Mouse (Mus musculus): ENCODE data around the gene Atn1. TPM values are rescaled to one million over a fixed set of nuclear protein-coding genes. Genes with fewer than 3 reads are reported as not detected.

Gene Atn1
- polyA plus RNA-seq, 1 experiment from 2014 or later, result 13.0 TPM

- Histone ChIP-seq H3K27me3 (ENCODE audit: insufficient read depth, poor library complexity, severe bottlenecking) (peaks cover 30% of the 10 kb centered on the region), H3K4me3 (peak overlapping the region; percentile 87), H3K9me3 (no peaks in the 10 kb centered on the region), H3K27ac (peak overlapping the region; percentile 98), H3K36me3 (no peaks in the 10 kb centered on the region), H3K4me1 (replicated peaks) (peaks cover 45% of the 10 kb centered on the region)
- DNase-seq (ENCODE audit: low spot score), result peak; percentile 83
- WGBS, result 5% methylated on average over 5 of the region's 5 CpGs
Observed at GRCm38 (mm10) chr6:124759259-124759658, 2.9 kb upstream of the Atn1 start.

- peaks cover 26% of the 10 kb centered on the region for H3K27me3 ChIP-seq (ENCODE audit: insufficient read depth, poor library complexity, severe bottlenecking)
- peaks cover 49% of the 10 kb centered on the region for H3K4me1 ChIP-seq (replicated peaks)
- peak; percentile 11 for DNase-seq (ENCODE audit: low spot score)
- H3K4me3 ChIP-seq, result peak overlapping the region; percentile 87
- no peaks in the 10 kb centered on the region for H3K36me3 ChIP-seq
- H3K27ac ChIP-seq, result peak overlapping the region; percentile 98
- H3K9me3 ChIP-seq, result no peaks in the 10 kb centered on the region
- WGBS, result 70% methylated on average over 2 of the region's 2 CpGs
Observed at GRCm38 (mm10) chr6:124758849-124759232, 2.5 kb upstream of the Atn1 start.

- peak; percentile 70 for DNase-seq (ENCODE audit: low spot score)
- Histone ChIP-seq H3K36me3 (peaks cover 6% of the 10 kb centered on the region; the same call in 1 of the 2 replicates), H3K27ac (peak overlapping the region; percentile 98), H3K9me3 (no peaks in the 10 kb centered on the region), H3K4me1 (replicated peaks) (peaks cover 48% of the 10 kb centered on the region), H3K4me3 (peak overlapping the region; percentile 87), H3K27me3 (ENCODE audit: insufficient read depth, poor library complexity, severe bottlenecking) (peaks cover 19% of the 10 kb centered on the region)
- 20% methylated on average over 5 of the region's 5 CpGs for WGBS
Observed at GRCm38 (mm10) chr6:124757909-124758848, 1.9 kb upstream of the Atn1 start.

GRCm38 (mm10) chr6:124757351-124757880, 1.1 kb upstream of the Atn1 start:
- H3K27me3 ChIP-seq (ENCODE audit: insufficient read depth, poor library complexity, severe bottlenecking), result peaks cover 12% of the 10 kb centered on the region
- H3K4me1 ChIP-seq (replicated peaks), result peaks cover 48% of the 10 kb centered on the region
- peak overlapping the region; percentile 98 for H3K27ac ChIP-seq
- no peaks in the 10 kb centered on the region for H3K9me3 ChIP-seq
- WGBS, result 5% methylated on average over 5 of the region's 5 CpGs
- DNase-seq (ENCODE audit: low spot score), result peak; percentile 24
- H3K36me3 ChIP-seq, result peaks cover 10% of the 10 kb centered on the region; the same call in 1 of the 2 replicates
- H3K4me3 ChIP-seq, result peak overlapping the region; percentile 87

GRCm38 (mm10) chr6:124756652-124757350, 477 bp upstream of the Atn1 start:
- WGBS, result 1% methylated on average over 53 of the region's 54 CpGs
- Histone ChIP-seq H3K4me1 (replicated peaks) (peaks cover 48% of the 10 kb centered on the region), H3K9me3 (no peaks in the 10 kb centered on the region)

GRCm38 (mm10) chr6:124755306-124755705, 1.0 kb downstream of the Atn1 start:
- WGBS, result 5% methylated on average over 3 of the region's 3 CpGs
- no peaks in the 10 kb centered on the region for H3K9me3 ChIP-seq
- H3K27me3 ChIP-seq (ENCODE audit: insufficient read depth, poor library complexity, severe bottlenecking), result peaks cover 4% of the 10 kb centered on the region; the same call in 1 of the 2 replicates
- peak overlapping the region; percentile 98 for H3K27ac ChIP-seq
- H3K36me3 ChIP-seq, result peaks cover 25% of the 10 kb centered on the region
- DNase-seq (ENCODE audit: low spot score), result no peak
- peak overlapping the region; percentile 87 for H3K4me3 ChIP-seq
- peaks cover 48% of the 10 kb centered on the region for H3K4me1 ChIP-seq (replicated peaks)

More at GRCm38 (mm10) chr6:124756652-124757350, 477 bp upstream of the Atn1 start:
- peak overlapping the region; percentile 98 for H3K27ac ChIP-seq
- peaks cover 10% of the 10 kb centered on the region; the same call in 1 of the 2 replicates for H3K27me3 ChIP-seq (ENCODE audit: insufficient read depth, poor library complexity, severe bottlenecking)
- peak overlapping the region; percentile 87 for H3K4me3 ChIP-seq
- DNase-seq (ENCODE audit: low spot score), result peak; percentile 84
- peaks cover 15% of the 10 kb centered on the region; the same call in 1 of the 2 replicates for H3K36me3 ChIP-seq

GRCm38 (mm10) chr6:124753861-124754260, 2.5 kb downstream of the Atn1 start:
- no peak for DNase-seq (ENCODE audit: low spot score)
- peaks cover 41% of the 10 kb centered on the region for H3K4me1 ChIP-seq (replicated peaks)
- no peak overlapping the region for H3K4me3 ChIP-seq
- H3K27me3 ChIP-seq (ENCODE audit: insufficient read depth, poor library complexity, severe bottlenecking), result no peaks in the 10 kb centered on the region
- 92% methylated on average over 2 of the region's 2 CpGs for WGBS
- H3K9me3 ChIP-seq, result no peaks in the 10 kb centered on the region
- H3K36me3 ChIP-seq, result peaks cover 40% of the 10 kb centered on the region
- H3K27ac ChIP-seq, result no peak overlapping the region

- peaks cover 64% of the 10 kb centered on the region for H3K36me3 ChIP-seq
- H3K27ac ChIP-seq, result no peak overlapping the region
- no peak overlapping the region for H3K4me3 ChIP-seq
- H3K4me1 ChIP-seq (replicated peaks), result peaks cover 39% of the 10 kb centered on the region
- no peaks in the 10 kb centered on the region for H3K27me3 ChIP-seq (ENCODE audit: insufficient read depth, poor library complexity, severe bottlenecking)
- 90% methylated on average over 8 of the region's 8 CpGs for WGBS
- DNase-seq (ENCODE audit: low spot score), result no peak
- no peaks in the 10 kb centered on the region for H3K9me3 ChIP-seq
Observed at GRCm38 (mm10) chr6:124750405-124750804, 5.9 kb downstream of the Atn1 start.

- Histone ChIP-seq H3K4me3 (peak overlapping the region; percentile 68), H3K27me3 (ENCODE audit: insufficient read depth, poor library complexity, severe bottlenecking) (no peaks in the 10 kb centered on the region), H3K4me1 (replicated peaks) (peaks cover 41% of the 10 kb centered on the region), H3K27ac (peak overlapping the region; percentile 95), H3K36me3 (peaks cover 79% of the 10 kb centered on the region), H3K9me3 (no peaks in the 10 kb centered on the region)
- DNase-seq (ENCODE audit: low spot score), result no peak
- 87% methylated on average over 7 of the region's 7 CpGs for WGBS
Observed at GRCm38 (mm10) chr6:124746654-124747632, 9.4 kb downstream of the Atn1 start.

- H3K4me1 ChIP-seq (replicated peaks), result peaks cover 47% of the 10 kb centered on the region
- H3K4me3 ChIP-seq, result peak overlapping the region; percentile 68
- peak overlapping the region; percentile 95 for H3K27ac ChIP-seq
- H3K27me3 ChIP-seq (ENCODE audit: insufficient read depth, poor library complexity, severe bottlenecking), result no peaks in the 10 kb centered on the region
- H3K36me3 ChIP-seq, result peaks cover 75% of the 10 kb centered on the region
- WGBS, result 17% methylated on average over 8 of the region's 8 CpGs
- H3K9me3 ChIP-seq, result no peaks in the 10 kb centered on the region
- DNase-seq (ENCODE audit: low spot score), result no peak
Observed at GRCm38 (mm10) chr6:124746296-124746605, 10.1 kb downstream of the Atn1 start.

- peak; percentile 93 for DNase-seq (ENCODE audit: low spot score)
Observed at GRCm38 (mm10) chr6:124745490-124746295, 10.6 kb downstream of the Atn1 start.

More at GRCm38 (mm10) chr6:124745490-124746295, 10.6 kb downstream of the Atn1 start:
- Histone ChIP-seq H3K27me3 (ENCODE audit: insufficient read depth, poor library complexity, severe bottlenecking) (no peaks in the 10 kb centered on the region), H3K36me3 (peaks cover 71% of the 10 kb centered on the region), H3K27ac (peak overlapping the region; percentile 95), H3K4me3 (peak overlapping the region; percentile 68), H3K4me1 (replicated peaks) (peaks cover 48% of the 10 kb centered on the region), H3K9me3 (no peaks in the 10 kb centered on the region)
- 1% methylated on average over 85 of the region's 85 CpGs for WGBS
